Comparison of ENCODE assay signal across 8 mouse cellular contexts in the genomic region with DNA sequence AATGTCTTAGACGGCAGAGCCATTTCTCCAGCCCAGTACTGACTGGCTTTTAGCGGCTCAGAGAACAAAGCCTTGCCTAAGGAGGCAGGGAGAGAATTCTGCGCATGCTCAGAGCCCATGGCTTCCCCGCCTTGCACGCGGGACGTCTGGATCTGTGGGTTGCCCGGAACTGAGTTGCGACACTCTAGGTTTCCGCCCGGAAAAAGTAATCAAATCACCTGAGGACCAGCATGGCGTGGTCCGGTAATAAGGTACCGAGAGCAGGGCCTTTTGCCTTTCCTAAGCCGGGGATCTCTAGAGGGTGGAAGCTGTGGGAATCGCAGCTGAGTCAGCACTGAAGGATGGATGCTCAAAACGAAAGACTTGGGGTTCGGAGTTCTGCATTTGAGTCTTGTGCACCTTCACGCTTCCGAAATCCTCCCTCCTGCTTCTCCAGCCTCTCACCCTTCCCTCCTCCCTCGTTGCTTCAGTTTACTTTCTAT. TPM values are rescaled to one million over a fixed set of nuclear protein-coding genes. Genes with fewer than 3 reads are reported as not detected.
DNase-seq lines count a peak whose midpoint lies in the region; ATAC-seq lines count a peak whose summit lies in the region.

A gene (plus strand): TSS at position 105 of the 482 bp plus-strand sequence.

- H3K27ac ChIP-seq in hindbrain, embryonic 11.5 days (ENCODE audit: low read depth, low read length), result peak within 1 kb of the TSS; percentile 82

- no peaks in the 10 kb centered on the region; the same call in 1 of the 2 replicates for H3K4me1 ChIP-seq in hindbrain, embryonic 11.5 days (replicated peaks; ENCODE audit: control insufficient read depth, insufficient read depth, low read length)

- peak within 1 kb of the TSS; percentile 43 for H3K4me2 ChIP-seq in hindbrain, embryonic 11.5 days (replicated peaks; ENCODE audit: low read depth, low read length)

- 0% methylated on average over 21 of the region's 21 CpGs for WGBS in hindbrain, embryonic 11.5 days

- H3K9me3 ChIP-seq in hindbrain, embryonic 11.5 days (ENCODE audit: control insufficient read depth, low read length), result no peaks in the 10 kb centered on the region

- peak within 1 kb of the TSS; percentile 53 for H3K4me3 ChIP-seq in hindbrain, embryonic 11.5 days (ENCODE audit: low read depth, low read length)

- peak; percentile 90 for DNase-seq in MEL-GATA-1-ER (ENCODE audit: extremely low read depth, low read depth)
- DNase-seq in cerebellum, adult 8-10 months, result peak; percentile 94
- peak; percentile 97 for DNase-seq in hindbrain, embryonic 11.5 days (ENCODE audit: low spot score)
- peak; percentile 91 for DNase-seq in layer of hippocampus, postnatal 10 days (ENCODE audit: low spot score in 2 of 2)
- DNase-seq in lung, postnatal 10 days, result peak; percentile 95
- DNase-seq in ovary, postnatal 36 days (ENCODE audit: low spot score), result peak; percentile 87
- DNase-seq in thymus, postnatal 25 days, result peak; percentile 91

- peak within 1 kb of the TSS; percentile 75 for H3K9ac ChIP-seq in hindbrain, embryonic 11.5 days (ENCODE audit: low read depth, low read length)

- H3K27me3 ChIP-seq in hindbrain, embryonic 11.5 days (ENCODE audit: control insufficient read depth, insufficient read depth, low read length), result no peaks in the 10 kb centered on the region

- peak; percentile 97 for ATAC-seq in frontal cortex, adult (ENCODE audit: low TSS enrichment)
- peak; percentile 97 for ATAC-seq in hindbrain, embryonic 11.5 days (ENCODE audit: low FRiP score)

- no peaks in the 10 kb centered on the region for H3K36me3 ChIP-seq in hindbrain, embryonic 11.5 days (ENCODE audit: control insufficient read depth, insufficient read depth, low read length)

RNA-seq across cellular contexts. Expression of the gene that starts here (rescaled TPM):
- polyA plus RNA-seq in hindbrain, embryonic 11.5 days (2014; fragmentation: Nextera tagmentation; extraction: Ambion mirVana), result 53.2 and 57.5 TPM in 2 replicates
- total RNA-seq in layer of hippocampus, postnatal 10 days (2021), result 10 to 100 TPM; 10.5 to 13.9 TPM

Comparison
In these comparisons a context has a peak if more than half of its experiments do, and no peak if none do; other contexts are left out.
1. Peak in every context shown above with its lines: DNase-seq, ATAC-seq, H3K4me3 ChIP-seq and H3K27ac ChIP-seq.